Mouse (Mus musculus) cerebellum, adult (tissue): ENCODE data around the gene Tgfbrap1.
"Not testable (repeated sequence)": the region's sequence is repeated elsewhere in the genome, so short reads cannot be mapped to it uniquely, and the experiment has no call there.

Experiments
- ATAC-seq: cut with Nextera tagmentation; 2 replicates; pipeline ENCODE4 v1.9.2; 2017; ENCODE audit warnings: mild to moderate bottlenecking, moderate library complexity, mixed read lengths; ENCODE audit not compliant: insufficient number of reproducible peaks, low FRiP score, low TSS enrichment

Gene Tgfbrap1

DNA sequence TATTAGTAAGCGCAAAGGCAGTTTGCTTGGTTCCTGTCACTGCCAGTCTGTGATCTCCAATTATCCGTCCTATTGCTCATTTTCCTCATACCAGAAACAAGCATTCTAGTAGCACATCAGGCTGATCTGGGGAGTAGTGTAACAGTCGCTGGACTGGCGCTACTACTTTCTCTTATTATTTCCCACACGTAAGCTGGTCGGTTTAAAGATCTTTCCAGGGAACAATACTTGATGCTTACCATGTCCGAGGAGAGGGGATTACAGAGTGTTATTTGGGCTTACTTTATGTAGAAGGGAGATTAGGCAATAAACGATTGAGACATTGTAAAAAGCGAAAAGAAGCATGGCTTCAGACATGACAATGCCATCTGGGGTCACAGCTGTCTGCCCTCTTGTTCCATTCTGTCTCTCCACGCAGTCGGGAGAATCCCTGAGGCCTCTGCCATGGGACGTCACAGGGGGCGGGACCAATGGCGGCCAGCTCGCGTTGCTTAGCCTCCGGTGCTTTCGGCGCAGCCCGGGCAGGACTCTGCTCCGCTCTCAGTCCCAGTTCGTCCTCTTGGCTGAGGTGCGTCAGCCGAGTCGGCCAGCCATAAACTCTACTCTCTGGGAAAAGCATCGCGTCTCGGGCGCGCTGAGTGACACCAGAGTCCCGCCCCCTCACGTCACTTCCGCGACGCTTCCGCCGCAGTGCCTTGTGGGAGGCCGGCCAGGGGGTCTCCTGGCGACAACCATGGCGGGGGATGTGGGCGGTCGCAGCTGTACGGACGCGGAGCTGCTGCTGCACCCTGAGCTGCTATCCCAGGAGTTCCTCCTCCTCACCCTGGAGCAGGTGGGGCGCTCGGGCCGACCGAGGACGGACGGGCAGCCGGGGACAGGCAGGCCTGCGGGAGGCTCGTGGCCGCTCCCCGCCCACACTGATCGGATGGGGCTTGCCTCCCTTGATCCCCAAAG, at the start of gene Tgfbrap1, which contains the start of gene AI597479:
Gene Tgfbrap1, minus strand, starts transcription at position 607 of the 954 bp plus-strand sequence.
Gene AI597479, plus strand, starts transcription at position 680 of the 954 bp plus-strand sequence.
- peak; percentile 95 for ATAC-seq

DNA sequence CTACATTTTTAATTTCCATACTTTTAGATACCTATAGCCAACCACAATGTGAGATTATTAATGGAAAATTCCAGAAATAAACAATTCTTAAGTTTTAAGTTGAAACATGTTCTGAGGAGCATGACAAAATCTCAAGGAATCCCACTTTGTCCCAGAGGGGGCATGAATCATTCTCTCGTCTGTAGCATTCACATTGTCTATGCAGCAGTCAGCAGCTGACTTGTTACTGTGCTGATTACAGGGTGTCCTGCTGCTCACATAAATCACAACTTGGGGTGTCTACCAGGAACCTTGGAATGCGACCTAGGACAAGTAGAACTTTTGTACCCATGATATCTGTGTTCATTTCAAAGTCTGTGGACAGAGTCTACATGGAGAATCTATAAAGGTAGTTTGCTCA, 49.0 kb upstream of the Tgfbrap1 start:
- no peak for ATAC-seq

DNA sequence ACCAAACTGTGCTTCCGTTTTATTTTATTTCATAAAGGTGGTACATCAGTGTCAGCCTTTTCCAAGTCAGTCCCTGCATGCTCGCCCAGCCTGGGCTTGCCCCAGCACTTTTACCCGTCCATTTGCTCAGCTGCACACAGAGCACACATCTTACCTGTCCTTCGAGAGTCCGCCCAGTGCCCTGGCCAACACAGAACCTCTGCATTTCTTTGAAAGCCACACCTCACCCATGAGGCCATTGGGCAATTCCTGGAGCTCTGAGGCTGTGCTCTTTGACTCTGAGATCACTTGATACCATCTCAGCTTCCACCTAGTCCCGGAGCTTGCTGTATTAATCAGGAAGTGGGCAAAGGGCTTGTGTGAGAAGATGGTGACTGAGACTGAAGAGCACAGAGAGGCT, 47.0 kb upstream of the Tgfbrap1 start:
- no peak for ATAC-seq

DNA sequence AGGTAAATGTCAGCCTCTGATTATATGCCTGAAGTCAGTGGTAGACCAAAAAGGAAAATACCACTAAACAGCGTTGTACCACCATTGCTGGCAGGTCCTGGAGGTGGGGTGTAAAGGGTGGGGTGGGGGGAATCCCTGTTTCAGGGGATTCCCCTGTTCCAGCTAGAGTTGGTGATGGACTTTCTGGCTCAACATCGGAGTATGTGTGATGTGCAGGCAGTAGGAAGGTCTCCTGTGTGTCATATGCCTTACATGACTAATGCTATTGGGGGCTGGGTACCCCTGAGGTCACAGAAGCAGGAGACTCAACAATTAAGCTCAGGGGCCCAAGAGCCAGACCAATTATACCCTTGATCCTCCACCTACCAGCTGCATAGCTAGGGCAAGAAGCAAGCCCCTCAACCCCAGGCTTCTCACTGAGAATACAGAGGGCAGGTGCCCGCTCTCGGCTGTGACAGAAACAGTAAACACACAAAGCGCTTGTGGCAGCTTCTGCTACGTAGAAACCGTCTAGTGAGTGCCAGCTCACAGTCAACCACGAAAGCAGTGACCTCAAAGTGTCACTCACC, 46.0 kb upstream of the Tgfbrap1 start:
- ATAC-seq: no peak

DNA sequence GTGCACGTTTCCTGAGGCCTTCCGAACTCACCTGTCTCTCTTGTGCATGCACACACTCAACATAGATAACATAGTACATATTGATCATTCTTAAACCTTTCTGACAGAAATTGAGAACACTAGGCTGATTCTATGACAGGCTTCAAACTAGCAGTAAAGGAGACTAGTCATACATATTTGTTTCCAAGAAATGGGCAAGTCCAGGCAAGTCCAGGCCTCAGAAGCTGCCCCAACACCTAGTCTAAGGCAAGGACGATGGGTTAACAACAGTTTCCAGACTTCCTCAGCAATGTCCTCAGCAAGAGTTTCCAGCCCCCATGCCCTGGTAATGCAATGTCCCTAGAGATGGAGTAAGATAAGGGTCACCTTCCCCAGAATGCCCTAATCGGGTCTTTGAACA, 45.4 kb upstream of the Tgfbrap1 start:
- ATAC-seq: no peak

DNA sequence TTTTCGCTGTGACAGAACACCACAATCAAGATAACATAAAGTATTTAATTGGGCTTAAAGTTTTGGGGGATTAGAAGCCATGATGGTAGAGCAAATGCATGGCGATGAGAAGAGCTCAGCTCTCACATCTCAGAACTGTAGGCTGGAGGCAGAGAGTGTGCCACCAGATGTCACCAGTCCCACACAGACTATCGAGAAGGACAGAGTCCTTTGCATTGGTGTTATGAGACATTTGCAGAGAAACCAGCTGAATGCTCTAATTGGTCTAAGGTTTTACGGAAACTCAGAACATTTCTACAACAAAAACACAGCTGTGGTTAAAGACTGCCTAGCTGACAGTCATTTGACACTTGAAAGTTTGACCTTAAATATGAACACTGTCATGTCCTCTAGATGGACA, 44.8 kb upstream of the Tgfbrap1 start:
- ATAC-seq: no peak

DNA sequence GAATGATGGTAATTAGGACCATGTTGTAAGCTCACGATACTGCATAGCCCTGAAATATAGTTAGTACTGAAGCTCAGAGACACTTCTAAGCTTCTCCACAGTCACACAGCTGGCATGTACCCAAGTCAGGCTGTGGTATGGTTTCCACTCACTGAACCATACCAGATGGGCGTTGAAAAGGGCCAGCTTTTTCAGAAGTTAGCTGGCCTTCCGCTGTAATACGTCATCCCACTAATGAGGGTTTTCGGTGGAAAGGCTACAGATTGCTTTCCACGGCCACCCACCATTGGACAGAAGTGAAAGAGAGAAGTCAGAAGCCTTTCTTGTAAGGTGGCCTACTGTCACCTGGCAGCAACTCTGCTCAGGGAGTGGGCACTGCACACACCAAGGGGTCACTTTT, 44.4 kb upstream of the Tgfbrap1 start:
- ATAC-seq: no peak

DNA sequence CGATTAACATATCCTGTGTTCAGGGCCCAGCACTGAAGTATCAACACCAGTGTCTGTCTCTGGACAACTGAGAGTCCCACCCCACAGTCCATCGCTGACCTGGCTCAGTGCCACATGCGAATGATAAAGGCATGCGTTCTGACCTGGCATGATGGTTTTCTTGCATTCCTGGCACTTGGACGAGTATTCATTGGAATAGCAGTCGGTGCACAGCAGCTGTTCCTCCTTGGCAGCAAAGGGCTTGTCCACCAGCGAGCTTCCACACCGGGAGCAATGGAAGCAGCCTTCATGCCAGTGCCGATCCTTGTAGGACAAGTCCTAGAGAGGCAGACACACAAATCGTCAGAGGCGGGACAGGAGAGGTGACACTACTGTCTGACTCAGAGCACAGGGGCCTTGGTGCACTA, 43.1 kb upstream of the Tgfbrap1 start:
- ATAC-seq: no peak

DNA sequence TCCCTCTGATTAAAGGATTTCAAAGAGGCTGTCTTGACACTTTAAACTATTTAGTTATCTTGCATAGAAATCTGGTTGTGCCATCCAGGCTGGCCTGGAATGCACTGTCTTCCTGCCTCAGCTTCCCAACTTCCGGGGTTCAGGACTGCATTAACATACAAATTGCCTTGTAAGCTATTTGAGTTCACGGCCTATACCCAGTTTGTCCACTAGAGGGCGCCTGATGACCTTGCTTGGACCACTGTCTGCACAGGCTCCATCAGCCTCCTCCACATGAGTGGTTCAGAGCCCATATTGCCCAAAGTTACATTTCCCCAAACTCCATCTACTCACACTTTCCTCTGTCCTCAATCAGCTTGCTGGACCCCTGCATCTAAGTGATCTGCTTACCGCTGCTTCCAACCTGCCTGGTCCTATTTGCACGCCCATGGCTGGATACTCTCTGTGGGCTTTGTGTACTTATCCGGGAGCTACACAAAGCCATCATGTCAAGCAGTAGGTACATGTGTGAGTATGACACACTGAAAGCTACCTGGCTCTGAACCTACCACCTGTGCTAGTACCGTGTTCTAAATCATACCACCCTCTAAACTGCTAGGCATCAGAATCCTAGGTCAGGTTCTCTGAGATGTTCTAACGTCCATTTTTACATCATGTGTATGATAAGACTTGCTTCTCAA, 41.3 kb upstream of the Tgfbrap1 start:
- peak; percentile 78 for ATAC-seq

DNA sequence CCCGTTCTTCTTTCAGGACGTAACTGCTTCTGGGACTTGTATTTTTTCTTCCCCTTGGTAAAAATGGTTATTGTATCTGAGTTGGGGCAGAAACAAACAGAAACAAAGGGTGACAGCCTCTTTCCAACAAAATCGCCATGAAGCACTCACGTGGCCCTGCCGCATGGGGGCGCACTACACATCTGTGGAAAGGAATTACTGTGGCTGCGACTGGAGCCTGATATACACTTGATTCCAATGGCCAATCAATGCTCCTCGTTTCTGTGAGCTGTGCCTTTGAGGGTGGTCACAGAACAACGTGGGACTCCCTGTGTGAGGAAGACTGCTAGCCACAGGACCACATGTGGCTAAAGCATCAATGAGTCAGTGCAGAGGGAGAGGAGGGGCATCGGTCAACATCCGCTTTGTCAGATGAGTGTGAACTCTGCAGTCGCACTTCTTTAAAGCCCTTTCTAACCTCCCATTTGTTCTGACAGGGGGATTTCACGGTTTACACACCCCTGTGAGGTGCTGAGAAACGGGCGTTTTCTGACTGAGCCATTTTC, 39.9 kb upstream of the Tgfbrap1 start:
- no peak for ATAC-seq

DNA sequence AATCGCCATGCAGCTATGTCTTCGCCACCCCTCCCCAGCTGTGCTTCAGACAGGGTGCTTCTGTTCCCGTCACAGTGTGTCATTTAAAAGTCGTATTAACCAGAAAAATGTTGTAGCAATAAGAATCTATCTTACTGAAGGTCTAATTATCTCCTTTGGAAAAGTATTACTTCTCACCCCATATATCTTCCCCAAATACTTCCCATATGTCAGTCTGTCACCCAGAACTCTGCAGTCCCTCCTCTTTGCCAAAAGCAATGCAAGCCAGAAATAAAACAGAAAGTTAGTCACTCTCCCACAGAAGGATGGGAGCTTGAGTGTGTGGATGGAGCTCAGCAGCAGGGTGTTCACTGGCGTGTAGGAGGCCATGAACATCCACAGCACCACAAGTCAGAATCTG, 38.9 kb upstream of the Tgfbrap1 start:
- no peak for ATAC-seq

DNA sequence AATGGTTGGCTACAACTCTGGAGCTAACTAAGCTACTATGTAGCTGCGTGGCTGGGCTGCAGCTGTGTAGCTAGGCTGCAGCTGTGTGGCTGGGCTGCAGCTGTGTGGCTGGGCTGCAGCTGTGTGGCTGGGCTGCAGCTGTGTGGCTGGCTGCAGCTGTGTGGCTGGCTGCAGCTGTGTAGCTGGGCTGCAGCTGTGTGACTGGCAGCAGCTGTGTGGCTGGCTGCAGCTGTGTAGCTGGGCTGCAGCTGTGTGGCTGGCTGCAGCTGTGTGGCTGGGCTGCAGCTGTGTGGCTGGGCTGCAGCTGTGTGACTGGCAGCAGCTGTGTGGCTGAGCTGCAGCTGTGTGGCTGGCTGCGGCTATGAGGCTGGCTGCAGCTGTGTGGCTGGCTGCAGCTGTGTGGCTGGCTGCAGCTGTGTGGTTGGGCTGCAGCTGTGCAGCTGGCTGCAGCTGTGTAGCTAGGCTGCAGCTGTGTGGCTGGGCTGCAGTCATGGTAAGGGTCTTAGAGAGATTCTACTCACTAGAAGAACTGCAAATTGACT, 38.1 kb upstream of the Tgfbrap1 start:
- not testable (repeated sequence) for ATAC-seq

DNA sequence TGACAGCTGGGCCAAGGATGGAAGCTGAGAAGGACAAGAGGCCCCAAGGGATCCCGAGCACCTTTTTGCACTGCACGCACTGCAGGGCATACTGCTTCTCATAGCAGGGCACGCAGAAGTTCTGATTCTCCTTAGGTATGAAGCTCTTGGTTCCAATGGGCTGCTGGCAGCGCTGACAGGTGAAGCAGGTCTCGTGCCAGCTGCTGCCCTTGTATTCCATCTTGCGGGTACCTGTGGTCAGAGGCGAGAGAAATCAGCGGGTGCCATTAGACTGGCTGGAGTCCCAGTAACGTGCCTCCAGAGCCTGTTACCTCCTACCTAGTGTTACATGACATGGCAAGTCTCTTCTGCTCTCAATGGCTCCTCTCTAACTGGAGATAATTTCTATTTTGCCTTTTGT, 33.2 kb upstream of the Tgfbrap1 start:
- ATAC-seq: no peak

DNA sequence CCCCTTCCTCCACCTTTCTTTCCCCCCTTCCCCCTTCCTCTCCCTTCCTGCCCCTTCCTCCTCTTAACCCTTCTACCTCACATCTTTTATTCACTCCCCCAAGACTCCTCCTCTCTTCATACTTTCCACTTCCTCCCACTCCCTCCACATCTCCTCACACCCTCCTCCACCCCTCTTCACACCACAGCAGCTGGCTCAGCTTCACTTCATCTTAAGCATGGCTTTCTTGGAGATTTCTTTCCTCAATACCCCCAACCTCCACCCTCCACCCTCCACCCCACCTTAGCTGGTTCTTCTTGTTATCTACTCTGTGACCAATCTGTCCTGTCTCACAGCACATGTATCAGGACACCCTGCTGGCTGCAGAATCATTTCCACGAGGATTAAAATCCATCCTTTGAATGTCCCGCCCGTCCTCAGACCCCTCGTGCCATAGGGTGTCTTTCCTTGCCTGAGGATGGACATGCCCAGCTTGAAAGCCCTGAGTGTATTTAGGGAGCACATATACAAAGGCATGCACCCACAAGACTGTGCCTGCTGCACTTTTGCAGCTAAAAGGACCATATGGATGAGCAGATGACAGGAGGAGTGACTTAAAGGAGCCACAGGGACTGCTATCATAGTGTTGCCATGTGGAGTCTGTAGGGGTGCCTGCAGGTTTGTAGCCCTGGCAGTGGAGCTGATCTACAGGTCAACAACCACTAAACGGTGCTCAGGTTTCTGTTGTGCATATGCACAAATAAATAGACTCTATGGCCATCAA, 32.0 kb upstream of the Tgfbrap1 start:
- 0 out of 2 replicates have a peak, but pooled peaks have one; percentile 9 for ATAC-seq

DNA sequence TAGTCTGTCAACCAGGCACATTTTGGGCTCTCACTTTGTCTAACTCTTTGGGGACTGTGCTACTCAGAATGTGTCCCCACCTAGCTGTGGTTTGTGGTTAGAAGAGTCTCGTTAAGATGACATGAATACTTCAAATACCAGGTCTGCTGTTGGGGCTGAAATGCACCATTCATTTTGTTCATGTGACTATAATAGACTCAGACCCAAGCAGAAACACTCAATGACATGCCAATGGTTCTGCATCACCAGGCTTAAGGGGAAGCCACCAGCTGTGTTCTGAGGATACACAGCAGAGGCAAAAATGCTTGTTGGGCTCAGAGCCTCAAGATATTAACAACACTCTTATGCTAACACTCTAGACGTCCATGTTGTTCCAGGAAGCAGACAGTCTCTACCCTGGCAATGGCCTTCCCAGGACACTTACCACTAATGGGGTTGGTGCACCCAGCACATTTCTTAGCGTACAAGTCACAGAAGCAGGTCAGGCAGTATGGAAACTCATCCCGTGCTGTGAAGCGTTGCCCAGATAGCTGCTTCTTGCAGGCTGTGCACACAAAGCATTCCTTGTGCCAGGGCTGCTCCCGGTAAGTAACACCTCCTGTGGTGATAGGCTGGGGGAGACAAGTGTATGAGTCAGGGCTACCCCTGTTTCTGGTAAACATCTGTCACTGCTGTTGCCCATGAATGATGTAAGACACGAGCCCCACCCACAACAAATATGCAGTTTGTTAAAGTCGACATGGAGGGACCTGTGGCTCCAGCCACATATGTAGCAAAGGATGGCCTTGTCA, 29.6 kb upstream of the Tgfbrap1 start:
- ATAC-seq: no peak

DNA sequence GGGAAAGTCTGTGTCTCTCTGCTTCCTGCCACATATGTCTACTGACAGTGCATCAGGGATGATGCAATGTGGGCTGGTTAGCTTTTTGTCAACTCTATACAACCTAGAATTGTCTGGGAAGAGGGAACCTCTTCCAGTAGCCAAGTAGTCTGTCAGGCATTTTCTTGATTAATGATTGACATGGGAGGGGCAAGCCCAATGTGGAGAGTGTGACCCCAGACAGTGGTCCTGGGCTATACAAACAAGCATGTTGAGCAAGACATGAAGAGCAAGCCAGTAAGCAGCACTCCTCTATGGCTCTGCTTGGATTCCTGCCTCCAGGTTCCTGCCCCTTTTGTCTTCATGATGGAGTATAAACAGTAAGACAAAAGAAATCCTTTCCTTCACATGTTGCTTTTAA, 28.8 kb upstream of the Tgfbrap1 start:
- ATAC-seq: no peak

DNA sequence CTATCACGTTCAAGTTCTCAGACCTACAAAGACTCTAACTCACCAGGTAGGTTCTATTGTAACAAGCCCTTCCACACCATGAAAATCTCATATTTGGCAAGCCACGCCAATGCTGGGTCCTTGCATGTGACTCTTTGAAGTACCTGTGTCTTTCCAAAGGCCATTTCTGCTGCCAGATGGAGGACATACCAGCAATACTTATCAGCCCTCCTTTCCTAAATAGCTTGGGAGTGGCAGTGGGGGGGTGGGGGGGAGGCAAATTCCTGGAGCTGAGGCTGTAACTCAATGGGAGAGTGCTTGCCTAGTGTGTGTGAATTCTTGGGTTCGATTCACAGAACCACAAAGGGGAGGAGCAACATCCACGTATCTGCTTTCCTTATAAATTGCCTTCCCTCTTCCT, 26.3 kb upstream of the Tgfbrap1 start:
- no peak for ATAC-seq

DNA sequence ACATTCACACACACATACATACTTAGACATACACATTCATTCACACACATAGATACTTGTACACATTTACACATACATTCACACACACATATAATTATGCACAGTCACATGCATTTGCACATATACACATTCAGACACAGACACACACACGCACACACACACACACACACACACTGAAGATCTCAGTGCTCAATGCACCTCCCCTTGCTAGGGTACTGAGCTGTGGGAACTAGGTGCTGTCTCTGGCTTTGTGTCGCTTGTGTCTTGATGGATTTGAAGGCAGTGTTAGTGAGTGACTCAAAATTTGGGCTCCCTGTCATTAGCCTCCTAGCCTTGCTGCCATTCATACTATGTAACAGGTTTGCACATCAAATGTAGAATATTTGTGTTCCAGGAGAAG, 24.2 kb upstream of the Tgfbrap1 start:
- no peak for ATAC-seq

DNA sequence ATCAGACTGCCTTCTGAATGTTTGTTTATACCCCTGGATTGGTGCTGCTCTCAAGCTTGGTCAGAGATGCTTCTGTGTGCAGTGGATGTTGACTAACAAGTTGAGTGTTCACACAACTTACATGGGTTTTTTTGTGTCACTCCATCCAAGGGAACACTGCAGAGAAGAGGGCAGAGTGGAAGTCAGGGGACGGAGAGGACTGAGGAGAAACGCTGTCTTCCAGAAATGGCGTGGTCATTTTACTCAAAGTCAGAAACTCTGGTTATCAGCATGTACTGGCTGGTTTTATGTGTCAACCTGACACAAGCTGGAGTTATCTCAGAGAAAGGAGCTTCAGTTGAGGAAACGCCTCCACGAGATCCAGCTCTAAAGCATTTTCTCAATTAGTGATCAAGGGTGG, 22.5 kb upstream of the Tgfbrap1 start:
- no peak for ATAC-seq
